Mouse (Mus musculus): ENCODE results near the gene Zfhx3. TPM values are rescaled to one million over a fixed set of nuclear protein-coding genes. Genes with fewer than 3 reads are reported as not detected.

Zfhx3 gene
- polyA plus RNA-seq, 1 experiment from 2014 or later = 32.2 TPM

GRCm38 (mm10) chr8:108467172-108468035, 525.0 kb downstream of the Zfhx3 start:
- Histone ChIP-seq H3K9me3 (ENCODE audit: control insufficient read depth, low read length) (no peaks in the 10 kb centered on the region), H3K4me2 (ENCODE audit: low read depth, low read length) (no peak overlapping the region), H3K36me3 (ENCODE audit: control insufficient read depth, insufficient read depth, low read length) (no peaks in the 10 kb centered on the region), H3K4me1 (ENCODE audit: control insufficient read depth, insufficient read depth, low read length) (peaks cover 10% of the 10 kb centered on the region; the same call in 1 of the 2 replicates), H3K27me3 (ENCODE audit: control insufficient read depth, insufficient read depth, low read length) (no peaks in the 10 kb centered on the region), H3K27ac (ENCODE audit: low read depth, low read length) (peak overlapping the region; percentile 13; the same call in 1 of the 2 replicates), H3K9ac (replicated peaks; ENCODE audit: low read depth, low read length) (no peak overlapping the region), H3K4me3 (ENCODE audit: low read depth, low read length) (no peak overlapping the region)
- 53% methylated on average over 19 of the region's 19 CpGs for WGBS
- ATAC-seq (ENCODE audit: low read depth) = 0 out of 2 replicates have a peak, but pooled peaks have one; percentile 17

GRCm38 (mm10) chr8:108470269-108470668, 527.8 kb downstream of the Zfhx3 start:
- Histone ChIP-seq H3K4me2 (ENCODE audit: low read depth, low read length) (no peak overlapping the region), H3K27ac (ENCODE audit: low read depth, low read length) (no peak overlapping the region), H3K9ac (replicated peaks; ENCODE audit: low read depth, low read length) (no peak overlapping the region), H3K4me1 (ENCODE audit: control insufficient read depth, insufficient read depth, low read length) (peaks cover 10% of the 10 kb centered on the region; the same call in 1 of the 2 replicates), H3K4me3 (ENCODE audit: low read depth, low read length) (no peak overlapping the region), H3K27me3 (ENCODE audit: control insufficient read depth, insufficient read depth, low read length) (no peaks in the 10 kb centered on the region), H3K36me3 (ENCODE audit: control insufficient read depth, insufficient read depth, low read length) (no peaks in the 10 kb centered on the region), H3K9me3 (ENCODE audit: control insufficient read depth, low read length) (no peaks in the 10 kb centered on the region)
- WGBS = 95% methylated on average over 3 of the region's 3 CpGs
- no peak for ATAC-seq (ENCODE audit: low read depth)

- ATAC-seq (ENCODE audit: low read depth) = no peak
- H3K27me3 ChIP-seq (ENCODE audit: control insufficient read depth, insufficient read depth, low read length) = no peaks in the 10 kb centered on the region
- no peaks in the 10 kb centered on the region for H3K9me3 ChIP-seq (ENCODE audit: control insufficient read depth, low read length)
- no peak overlapping the region for H3K4me2 ChIP-seq (ENCODE audit: low read depth, low read length)
- H3K27ac ChIP-seq (ENCODE audit: low read depth, low read length) = no peak overlapping the region
- no peak overlapping the region for H3K4me3 ChIP-seq (ENCODE audit: low read depth, low read length)
- no peak overlapping the region for H3K9ac ChIP-seq (replicated peaks; ENCODE audit: low read depth, low read length)
- no peaks in the 10 kb centered on the region for H3K36me3 ChIP-seq (ENCODE audit: control insufficient read depth, insufficient read depth, low read length)
- 83% methylated on average over 10 of the region's 10 CpGs for WGBS
- no peaks in the 10 kb centered on the region for H3K4me1 ChIP-seq (ENCODE audit: control insufficient read depth, insufficient read depth, low read length)
These were observed 532.1 kb downstream of the Zfhx3 start for GRCm38 (mm10) chr8:108474556-108474955.

GRCm38 (mm10) chr8:108478131-108478530, 535.7 kb downstream of the Zfhx3 start:
- no peak for ATAC-seq (ENCODE audit: low read depth)
- Histone ChIP-seq H3K27me3 (ENCODE audit: control insufficient read depth, insufficient read depth, low read length) (no peaks in the 10 kb centered on the region), H3K27ac (ENCODE audit: low read depth, low read length) (no peak overlapping the region), H3K36me3 (ENCODE audit: control insufficient read depth, insufficient read depth, low read length) (no peaks in the 10 kb centered on the region), H3K9ac (replicated peaks; ENCODE audit: low read depth, low read length) (no peak overlapping the region), H3K4me2 (ENCODE audit: low read depth, low read length) (no peak overlapping the region), H3K4me1 (ENCODE audit: control insufficient read depth, insufficient read depth, low read length) (peaks cover 7% of the 10 kb centered on the region), H3K4me3 (ENCODE audit: low read depth, low read length) (no peak overlapping the region), H3K9me3 (ENCODE audit: control insufficient read depth, low read length) (no peaks in the 10 kb centered on the region)
- WGBS = 93% methylated on average over 8 of the region's 8 CpGs

GRCm38 (mm10) chr8:108480141-108480540, 537.7 kb downstream of the Zfhx3 start:
- H3K27ac ChIP-seq (ENCODE audit: low read depth, low read length) = peak overlapping the region; percentile 89
- no peak overlapping the region for H3K4me2 ChIP-seq (ENCODE audit: low read depth, low read length)
- WGBS = 64% methylated on average over 12 of the region's 12 CpGs
- no peaks in the 10 kb centered on the region for H3K27me3 ChIP-seq (ENCODE audit: control insufficient read depth, insufficient read depth, low read length)
- peaks cover 7% of the 10 kb centered on the region for H3K4me1 ChIP-seq (ENCODE audit: control insufficient read depth, insufficient read depth, low read length)
- no peaks in the 10 kb centered on the region for H3K9me3 ChIP-seq (ENCODE audit: control insufficient read depth, low read length)
- H3K9ac ChIP-seq (replicated peaks; ENCODE audit: low read depth, low read length) = no peak overlapping the region
- H3K4me3 ChIP-seq (ENCODE audit: low read depth, low read length) = no peak overlapping the region
- no peaks in the 10 kb centered on the region for H3K36me3 ChIP-seq (ENCODE audit: control insufficient read depth, insufficient read depth, low read length)
- no peak for ATAC-seq (ENCODE audit: low read depth)

- no peaks in the 10 kb centered on the region for H3K27me3 ChIP-seq (ENCODE audit: control insufficient read depth, insufficient read depth, low read length)
- ATAC-seq (ENCODE audit: low read depth) = peak; percentile 95
- H3K4me2 ChIP-seq (ENCODE audit: low read depth, low read length) = no peak overlapping the region
- H3K36me3 ChIP-seq (ENCODE audit: control insufficient read depth, insufficient read depth, low read length) = no peaks in the 10 kb centered on the region
- peaks cover 7% of the 10 kb centered on the region for H3K4me1 ChIP-seq (ENCODE audit: control insufficient read depth, insufficient read depth, low read length)
- H3K27ac ChIP-seq (ENCODE audit: low read depth, low read length) = peak overlapping the region; percentile 89
- no peaks in the 10 kb centered on the region for H3K9me3 ChIP-seq (ENCODE audit: control insufficient read depth, low read length)
- WGBS = 14% methylated on average over 11 of the region's 11 CpGs
- no peak overlapping the region for H3K9ac ChIP-seq (replicated peaks; ENCODE audit: low read depth, low read length)
- no peak overlapping the region for H3K4me3 ChIP-seq (ENCODE audit: low read depth, low read length)
These were observed 538.8 kb downstream of the Zfhx3 start for GRCm38 (mm10) chr8:108481167-108481815.

GRCm38 (mm10) chr8:108496101-108496500, 553.7 kb downstream of the Zfhx3 start:
- 65% methylated on average over 12 of the region's 12 CpGs for WGBS
- Histone ChIP-seq H3K4me2 (ENCODE audit: low read depth, low read length) (no peak overlapping the region), H3K27me3 (ENCODE audit: control insufficient read depth, insufficient read depth, low read length) (no peaks in the 10 kb centered on the region), H3K9ac (replicated peaks; ENCODE audit: low read depth, low read length) (no peak overlapping the region), H3K27ac (ENCODE audit: low read depth, low read length) (0 out of 2 replicates have a peak overlapping the region, but pooled peaks have one; percentile 29), H3K4me3 (ENCODE audit: low read depth, low read length) (no peak overlapping the region), H3K4me1 (ENCODE audit: control insufficient read depth, insufficient read depth, low read length) (0 out of 2 replicates have a peak, but pooled peaks cover 3% of the 10 kb centered on the region), H3K9me3 (ENCODE audit: control insufficient read depth, low read length) (no peaks in the 10 kb centered on the region), H3K36me3 (ENCODE audit: control insufficient read depth, insufficient read depth, low read length) (no peaks in the 10 kb centered on the region)
- ATAC-seq (ENCODE audit: low read depth) = no peak

- Histone ChIP-seq H3K27ac (ENCODE audit: low read depth, low read length) (no peak overlapping the region), H3K9me3 (ENCODE audit: control insufficient read depth, low read length) (no peaks in the 10 kb centered on the region), H3K4me3 (ENCODE audit: low read depth, low read length) (no peak overlapping the region), H3K27me3 (ENCODE audit: control insufficient read depth, insufficient read depth, low read length) (peaks cover 11% of the 10 kb centered on the region; the same call in 1 of the 2 replicates), H3K9ac (replicated peaks; ENCODE audit: low read depth, low read length) (no peak overlapping the region), H3K4me1 (ENCODE audit: control insufficient read depth, insufficient read depth, low read length) (peaks cover 9% of the 10 kb centered on the region; the same call in 1 of the 2 replicates), H3K36me3 (ENCODE audit: control insufficient read depth, insufficient read depth, low read length) (no peaks in the 10 kb centered on the region), H3K4me2 (ENCODE audit: low read depth, low read length) (no peak overlapping the region)
- ATAC-seq (ENCODE audit: low read depth) = no peak
- whole genome bisulfite sequencing = 83% methylated on average over 3 of the region's 3 CpGs
These were observed 564.3 kb downstream of the Zfhx3 start for GRCm38 (mm10) chr8:108506779-108507178.

GRCm38 (mm10) chr8:108507769-108508168, 565.3 kb downstream of the Zfhx3 start:
- Histone ChIP-seq H3K9me3 (ENCODE audit: control insufficient read depth, low read length) (no peaks in the 10 kb centered on the region), H3K4me3 (ENCODE audit: low read depth, low read length) (no peak overlapping the region), H3K4me2 (ENCODE audit: low read depth, low read length) (no peak overlapping the region), H3K4me1 (ENCODE audit: control insufficient read depth, insufficient read depth, low read length) (peaks cover 9% of the 10 kb centered on the region; the same call in 1 of the 2 replicates), H3K9ac (replicated peaks; ENCODE audit: low read depth, low read length) (no peak overlapping the region), H3K36me3 (ENCODE audit: control insufficient read depth, insufficient read depth, low read length) (no peaks in the 10 kb centered on the region), H3K27me3 (ENCODE audit: control insufficient read depth, insufficient read depth, low read length) (peaks cover 11% of the 10 kb centered on the region; the same call in 1 of the 2 replicates), H3K27ac (ENCODE audit: low read depth, low read length) (no peak overlapping the region)
- no peak for ATAC-seq (ENCODE audit: low read depth)
- WGBS = 87% methylated on average over 3 of the region's 3 CpGs

Measured in neural tube, embryonic 14.5 days (tissue).